Mouse (Mus musculus) liver, postnatal 0 days (tissue): ENCODE data around the gene Prdm8. TPM values are rescaled to one million over a fixed set of nuclear protein-coding genes. Genes with fewer than 3 reads are reported as not detected.

ENCODE experiments used
- ATAC-seq: fragments of 200-750 bp; cut with Nextera tagmentation; 2 replicates; pipeline ENCODE4 v1.8.0; 2017; ENCODE audit warnings: mild to moderate bottlenecking, moderate library complexity
- DNase-seq: peaks from one replicate; pipeline ENCODE4 v3.0.0-alpha.2; 2016
- H3K27ac ChIP-seq: fragments of 300-500 bp; sonication (generic); 2 replicates; pipeline ENCODE4 v1.5.1; 2014; ENCODE audit warnings: antibody characterized with exemption, moderate library complexity, mild to moderate bottlenecking, low read depth
- H3K27me3 ChIP-seq: fragments of 300-500 bp; sonication (generic); 2 replicates; pipeline ENCODE4 v1.6.1; 2014; ENCODE audit warnings: low read length, control low read depth, mixed read lengths; ENCODE audit not compliant: insufficient read depth
- H3K36me3 ChIP-seq: fragments of 300-500 bp; sonication (generic); replicated peaks from 2 replicates; pipeline ENCODE4 v1.6.1; 2014; ENCODE audit warnings: mild to moderate bottlenecking, control low read depth, low read length, moderate library complexity, mixed read lengths; ENCODE audit not compliant: insufficient read depth
- H3K4me1 ChIP-seq: fragments of 300-500 bp; sonication (generic); 2 replicates; pipeline ENCODE4 v1.6.1; 2014; ENCODE audit warnings: antibody characterized with exemption, mild to moderate bottlenecking, control low read depth; ENCODE audit not compliant: insufficient read depth
- H3K4me2 ChIP-seq: fragments of 300-500 bp; sonication (generic); 2 replicates; pipeline ENCODE4 v1.6.1; 2014; ENCODE audit warnings: low read depth, mild to moderate bottlenecking, low read length, moderate library complexity, mixed read lengths
- H3K4me3 ChIP-seq: fragments of 300-500 bp; sonication (generic); 2 replicates; pipeline ENCODE4 v1.5.1; 2014; ENCODE audit warnings: low read depth, low read length
- H3K9ac ChIP-seq: fragments of 300-500 bp; sonication (generic); replicated peaks from 2 replicates; pipeline ENCODE4 v1.6.1; 2014; ENCODE audit warnings: mild to moderate bottlenecking, moderate library complexity
- H3K9me3 ChIP-seq: fragments of 300-500 bp; sonication (generic); 2 replicates; pipeline ENCODE4 v1.6.1; 2016; ENCODE audit warnings: mild to moderate bottlenecking, control low read depth, low read length, mixed read lengths
- CTCF ChIP-seq: sonication (generic); IDR thresholded peaks from 2 replicates; pipeline ENCODE4 v1.5.1; 2016; ENCODE audit warnings: antibody characterized with exemption, low read depth
- EP300 ChIP-seq: IDR thresholded peaks from 2 replicates; pipeline ENCODE4 v1.6.1; 2016; ENCODE audit warnings: antibody characterized with exemption, low read depth, mild to moderate bottlenecking
- WGBS: fragments of 180-500 bp; shearing (Covaris S2); extraction: QIAGEN DNeasy Blood & Tissue Kit; methylation state at CpG from one replicate; pipeline ENCODE4 v1.1.7; 2014; ENCODE audit not compliant: insufficient replicate concordance; 5-methylcytosine and 5-hydroxymethylcytosine counted together
- polyA plus RNA-seq: library from polyadenylated mRNA; unstranded; fragments of >200 nt; fragmentation: Nextera tagmentation; extraction: Ambion mirVana; gene quantifications from 2 replicates; pipeline ENCODE4 v1.2.1, GENCODE M21; 2015

The Prdm8 gene
- polyA plus RNA-seq, 1 experiment from 2014 or later, result not detected

DNA sequence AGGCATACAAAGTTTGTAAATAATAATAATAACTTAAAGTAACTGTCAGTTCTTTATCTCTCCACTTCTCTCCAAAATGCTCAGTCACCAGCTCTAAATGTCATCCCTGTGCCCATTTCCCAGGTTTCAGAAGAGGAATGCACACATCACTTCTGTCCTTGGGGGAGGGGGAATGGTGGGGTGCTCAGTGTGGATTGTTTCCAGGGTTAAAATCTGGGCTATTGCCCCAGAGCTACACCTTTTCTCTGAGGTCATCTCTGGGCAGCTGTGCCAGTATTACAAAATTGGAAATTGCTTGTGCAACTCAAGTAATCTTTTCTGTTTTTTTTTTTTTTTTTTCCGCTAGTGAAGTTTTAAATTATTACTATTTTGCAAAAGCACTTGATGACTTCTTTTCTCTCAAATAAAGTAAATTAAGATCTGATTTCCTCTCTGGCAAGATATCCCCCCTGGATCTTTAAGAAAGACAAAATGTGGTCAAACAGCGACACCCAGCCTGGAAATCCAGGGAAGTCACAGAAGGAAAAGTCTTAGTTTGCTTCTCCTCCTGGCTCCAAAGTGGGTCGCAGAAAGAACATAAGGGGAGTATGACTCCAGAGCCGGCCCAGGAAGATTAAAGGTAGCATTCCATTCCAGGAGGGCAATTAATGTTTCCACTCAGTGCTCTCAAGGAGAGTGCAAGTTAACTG, 25.4 kb downstream of the Prdm8 start:
- WGBS, result 31% methylated on average over 4 of the region's 4 CpGs
- H3K4me2 ChIP-seq, result no peak overlapping the region
- DNase-seq, result no peak
- no peaks in the 10 kb centered on the region for H3K9me3 ChIP-seq
- H3K27me3 ChIP-seq, result peaks cover 34% of the 10 kb centered on the region
- TF ChIP-seq CTCF (no peak), EP300 (no peak)
- ATAC-seq, result no peak
- H3K4me3 ChIP-seq, result no peak overlapping the region
- no peaks in the 10 kb centered on the region for H3K4me1 ChIP-seq
- H3K9ac ChIP-seq, result no peak overlapping the region
- H3K36me3 ChIP-seq, result no peaks in the 10 kb centered on the region
- no peak overlapping the region for H3K27ac ChIP-seq

DNA sequence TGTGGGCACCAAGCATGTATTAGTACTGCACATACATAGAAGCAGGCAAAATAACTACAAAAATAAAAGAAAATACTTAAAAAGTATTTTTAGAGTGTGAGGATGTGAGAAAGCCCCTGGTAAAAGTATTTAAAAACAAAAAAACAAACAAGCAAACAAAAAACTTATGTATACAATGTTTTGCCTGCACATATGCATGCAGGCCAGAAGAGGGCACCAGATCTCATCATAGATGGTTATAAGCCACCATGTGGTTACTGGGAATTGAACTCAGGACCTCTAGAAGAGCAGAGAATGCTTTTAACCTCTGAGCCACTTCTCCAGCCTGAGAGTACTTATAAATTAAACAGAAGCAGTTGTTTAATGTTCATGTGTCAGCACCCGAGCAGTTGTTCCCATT, 28.0 kb downstream of the Prdm8 start:
- no peak for ATAC-seq
- Histone ChIP-seq H3K27ac (no peak overlapping the region), H3K27me3 (peaks cover 10% of the 10 kb centered on the region), H3K4me1 (no peaks in the 10 kb centered on the region), H3K4me3 (no peak overlapping the region), H3K4me2 (no peak overlapping the region), H3K9ac (no peak overlapping the region), H3K36me3 (no peaks in the 10 kb centered on the region), H3K9me3 (no peaks in the 10 kb centered on the region)
- no peak for TF ChIP-seq EP300
- TF ChIP-seq CTCF, result peak; percentile 37
- 79% methylated on average over 1 of the region's 1 CpGs for WGBS
- no peak for DNase-seq

DNA sequence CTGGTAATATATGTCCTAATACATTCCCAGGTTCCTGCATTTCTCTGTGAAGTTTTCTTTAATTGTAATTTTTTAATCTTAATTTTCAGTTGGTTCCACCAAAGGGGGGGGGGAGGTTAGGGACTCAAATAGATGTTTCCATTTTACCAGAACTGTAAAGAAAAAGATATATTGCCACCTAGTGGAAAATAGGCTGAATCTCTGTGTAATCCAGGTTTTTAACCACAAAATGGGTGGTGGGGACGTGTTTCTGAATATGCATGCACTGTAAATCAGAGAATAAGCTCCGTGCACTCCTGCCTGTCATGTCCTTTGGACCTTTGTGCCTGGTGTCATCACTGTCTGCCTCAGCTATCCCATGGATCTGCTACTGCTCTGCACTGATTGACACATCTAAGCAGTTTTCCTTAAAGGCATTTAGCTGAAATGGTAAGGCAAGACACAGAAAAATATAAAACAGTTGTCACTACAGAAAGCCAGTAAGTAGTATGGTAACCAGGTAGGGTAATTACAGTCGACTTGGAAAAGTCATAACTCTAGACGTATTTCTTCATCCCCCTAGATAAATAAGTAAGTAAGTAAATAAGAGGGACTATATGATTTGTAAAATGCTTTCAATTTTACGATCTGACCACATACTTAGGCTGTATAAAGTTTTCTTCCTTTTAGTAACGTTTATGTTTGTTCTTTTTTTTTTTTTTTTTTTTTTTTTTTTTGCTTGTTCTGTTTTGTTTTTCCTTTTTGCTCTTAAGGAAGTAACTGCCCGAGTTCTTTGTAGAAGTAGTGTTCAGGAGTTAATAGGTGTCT, 31.6 kb downstream of the Prdm8 start:
- Histone ChIP-seq H3K4me3 (no peak overlapping the region), H3K4me1 (no peaks in the 10 kb centered on the region), H3K36me3 (no peaks in the 10 kb centered on the region), H3K4me2 (no peak overlapping the region), H3K27me3 (no peaks in the 10 kb centered on the region), H3K27ac (no peak overlapping the region), H3K9ac (no peak overlapping the region), H3K9me3 (no peaks in the 10 kb centered on the region)
- TF ChIP-seq CTCF (peak; percentile 37), EP300 (no peak)
- WGBS, result 41% methylated on average over 7 of the region's 7 CpGs
- ATAC-seq (no peak), DNase-seq (no peak)

DNA sequence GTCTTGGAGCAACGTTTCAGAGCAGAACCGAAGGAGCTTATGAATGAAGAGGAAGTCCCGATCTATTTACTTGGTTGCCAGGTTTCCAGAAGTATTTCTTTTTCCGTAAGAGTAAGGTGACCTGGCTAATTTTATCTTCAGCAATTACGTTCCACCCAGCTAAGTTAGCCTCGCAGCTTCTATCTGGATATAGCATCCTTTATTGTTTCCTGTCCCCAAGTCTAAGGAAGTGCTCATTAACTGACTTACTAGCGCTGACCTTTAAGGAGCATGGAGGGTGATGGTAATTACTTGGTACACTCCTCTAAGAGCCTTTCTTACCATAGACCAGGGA, 32.2 kb downstream of the Prdm8 start:
- TF ChIP-seq EP300 (no peak), CTCF (no peak)
- Histone ChIP-seq H3K36me3 (no peaks in the 10 kb centered on the region), H3K9me3 (no peaks in the 10 kb centered on the region), H3K4me2 (no peak overlapping the region), H3K9ac (no peak overlapping the region), H3K27me3 (no peaks in the 10 kb centered on the region), H3K4me1 (no peaks in the 10 kb centered on the region), H3K27ac (no peak overlapping the region), H3K4me3 (no peak overlapping the region)
- ATAC-seq, result no peak
- DNase-seq, result no peak
- 33% methylated on average over 7 of the region's 7 CpGs for WGBS

DNA sequence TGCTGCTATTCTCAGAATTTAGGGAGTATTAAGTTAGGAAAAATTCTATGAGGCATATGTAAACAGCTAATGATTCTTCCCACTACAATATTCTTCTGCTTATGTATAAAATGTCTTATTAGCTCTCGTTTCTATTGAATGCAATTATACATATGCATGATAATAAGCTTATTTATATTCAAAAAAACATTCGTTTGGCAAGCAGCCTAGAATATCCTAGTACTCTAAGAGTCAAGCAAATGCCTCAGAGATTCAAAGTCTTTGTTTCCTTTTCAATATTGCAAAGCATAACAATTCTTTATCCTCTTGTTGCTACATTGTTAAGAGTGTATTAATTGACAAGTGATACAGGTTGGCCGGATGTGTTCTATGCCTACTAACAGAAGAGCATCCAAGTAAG, 34.6 kb downstream of the Prdm8 start:
- TF ChIP-seq CTCF (no peak), EP300 (no peak)
- no peaks in the 10 kb centered on the region for H3K9me3 ChIP-seq
- DNase-seq (no peak), ATAC-seq (no peak)
- H3K4me2 ChIP-seq, result no peak overlapping the region
- no peaks in the 10 kb centered on the region for H3K36me3 ChIP-seq
- WGBS, result 62% methylated on average over 3 of the region's 3 CpGs
- H3K27me3 ChIP-seq, result no peaks in the 10 kb centered on the region
- no peak overlapping the region for H3K4me3 ChIP-seq
- H3K27ac ChIP-seq, result no peak overlapping the region
- no peaks in the 10 kb centered on the region for H3K4me1 ChIP-seq
- no peak overlapping the region for H3K9ac ChIP-seq

DNA sequence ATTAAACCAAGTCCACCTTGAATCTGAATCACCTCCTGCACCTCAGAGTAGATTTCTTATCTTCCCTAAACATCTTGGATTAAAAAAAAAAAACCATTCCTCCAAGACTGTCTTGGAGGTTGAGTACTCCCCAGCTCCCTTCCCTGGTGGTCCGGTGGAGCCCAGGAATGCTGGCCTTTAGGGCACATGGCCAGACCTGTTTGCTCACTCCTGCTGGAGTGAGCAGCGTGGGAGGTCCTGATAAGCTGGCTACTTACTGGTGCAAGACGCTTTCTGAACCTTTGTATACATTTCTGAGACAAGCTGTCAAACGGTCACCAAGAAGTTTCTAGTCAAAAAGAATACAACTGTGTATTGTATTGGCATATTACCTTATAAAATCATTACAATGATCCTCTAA, 36.0 kb downstream of the Prdm8 start:
- WGBS, result 43% methylated on average over 4 of the region's 4 CpGs
- no peak for ATAC-seq
- Histone ChIP-seq H3K27me3 (no peaks in the 10 kb centered on the region), H3K4me1 (no peaks in the 10 kb centered on the region), H3K36me3 (no peaks in the 10 kb centered on the region), H3K9ac (no peak overlapping the region), H3K4me3 (no peak overlapping the region), H3K9me3 (no peaks in the 10 kb centered on the region), H3K27ac (no peak overlapping the region), H3K4me2 (no peak overlapping the region)
- no peak for TF ChIP-seq EP300
- TF ChIP-seq CTCF, result no peak
- DNase-seq, result no peak
